Comparison of ENCODE assay signal across 19 mouse cellular contexts in the genomic region with DNA sequence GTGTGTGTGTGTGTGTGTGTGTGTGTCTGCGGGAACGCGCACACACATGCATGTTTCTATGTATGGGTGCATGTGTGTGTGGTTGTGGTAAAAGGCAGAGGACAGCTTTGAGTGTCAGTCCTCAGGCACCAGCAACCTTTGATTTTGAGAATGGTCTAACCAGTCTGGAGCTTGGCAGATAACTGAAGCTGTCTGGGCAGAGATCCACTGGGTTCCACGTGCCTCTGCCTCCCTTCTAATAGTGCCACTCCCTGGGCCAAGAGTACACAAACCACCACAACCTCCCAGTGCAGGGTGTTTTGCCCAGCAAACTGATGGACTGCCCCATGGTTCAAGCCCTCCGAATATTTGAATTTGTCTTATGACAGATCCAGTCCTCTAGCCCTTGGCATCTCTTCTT.
"Had no signal": no experiment of that assay in that cellular context is flagged by ENCODE, and none has a peak within 500 bp of the region (broad histone marks: within the 10 kb centered on the region; RNA-seq: fewer than 3 reads in every experiment).

No protein-coding gene starts in this region.

- H3K4me3 ChIP-seq: heart, adult 2 months; heart, embryonic 12.5 days; hindbrain, embryonic 10.5 days; hindbrain, embryonic 12.5 days; limb, embryonic 13.5 days; limb, embryonic 15.5 days; liver, embryonic 12.5 days had no signal

- H3K27me3 ChIP-seq: heart, embryonic 12.5 days; limb, embryonic 13.5 days; limb, embryonic 15.5 days; liver, embryonic 12.5 days had no signal

- H3K27ac ChIP-seq: heart, adult 2 months; hindbrain, embryonic 10.5 days; hindbrain, embryonic 12.5 days; hindbrain, embryonic 14.5 days; limb, embryonic 13.5 days; limb, embryonic 15.5 days; liver, embryonic 12.5 days; liver, embryonic 14.5 days had no signal

- H3K4me1 ChIP-seq: heart, embryonic 12.5 days; hindbrain, embryonic 12.5 days; limb, embryonic 13.5 days; limb, embryonic 15.5 days; liver, embryonic 12.5 days had no signal

- DNase-seq: gastrocnemius, postnatal 14 days; heart, postnatal 10 days; heart, postnatal 4 days; kidney, adult 11 months; kidney, adult 8-10 months; kidney, postnatal 10 days; kidney, postnatal 25 days; layer of hippocampus, adult 9-11 months; layer of hippocampus, postnatal 36 days; left cerebral cortex, postnatal 4 days had no signal

- H3K36me3 ChIP-seq: hindbrain, embryonic 12.5 days; limb, embryonic 15.5 days; liver, embryonic 12.5 days had no signal
